Mouse (Mus musculus) hindbrain, embryonic 13.5 days (tissue): ENCODE measurements around the gene Clpb. TPM values are rescaled to one million over a fixed set of nuclear protein-coding genes. Genes with fewer than 3 reads are reported as not detected.
A peak's percentile ranks its signal among the peaks of the same experiment; 100 is the strongest.

Source experiments
- ATAC-seq: fragments of 200-750 bp; cut with Nextera tagmentation; 2 replicates; pipeline ENCODE4 v1.8.0; 2017; ENCODE audit warnings: moderate TSS enrichment; ENCODE audit not compliant: low FRiP score
- H3K27ac ChIP-seq: fragments of 300-500 bp; sonication (generic); 2 replicates; pipeline ENCODE4 v1.5.1; 2015; ENCODE audit warnings: inconsistent platforms, mild to moderate bottlenecking, moderate library complexity
- H3K27me3 ChIP-seq: fragments of 300-500 bp; sonication (generic); 2 replicates; pipeline ENCODE4 v1.6.1; 2015; ENCODE audit warnings: mild to moderate bottlenecking, inconsistent platforms
- H3K36me3 ChIP-seq: fragments of 300-500 bp; sonication (generic); 2 replicates; pipeline ENCODE4 v1.6.1; 2015; ENCODE audit warnings: mild to moderate bottlenecking, inconsistent platforms
- H3K4me1 ChIP-seq: fragments of 300-500 bp; sonication (generic); replicated peaks from 2 replicates; pipeline ENCODE4 v1.6.1; 2015; ENCODE audit warnings: inconsistent platforms
- H3K4me2 ChIP-seq: fragments of 300-500 bp; sonication (generic); 2 replicates; pipeline ENCODE4 v1.6.1; 2015; ENCODE audit warnings: inconsistent platforms, mild to moderate bottlenecking, moderate library complexity
- H3K4me3 ChIP-seq: fragments of 300-500 bp; sonication (generic); 2 replicates; pipeline ENCODE4 v1.5.1; 2015; ENCODE audit warnings: mild to moderate bottlenecking, inconsistent platforms
- H3K9ac ChIP-seq: fragments of 300-500 bp; sonication (generic); 2 replicates; pipeline ENCODE4 v1.6.1; 2015; ENCODE audit warnings: mild to moderate bottlenecking, inconsistent platforms
- H3K9me3 ChIP-seq: fragments of 300-500 bp; sonication (generic); 2 replicates; pipeline ENCODE4 v1.6.1; 2016; ENCODE audit warnings: inconsistent platforms
- WGBS: fragments of 180-500 bp; shearing (Covaris S2); methylation state at CpG from one replicate; pipeline ENCODE4 v1.1.7; 2015; 5-methylcytosine and 5-hydroxymethylcytosine counted together
- polyA plus RNA-seq: library from polyadenylated mRNA; unstranded; fragments of >200 nt; fragmentation: Nextera tagmentation; extraction: Ambion mirVana; gene quantifications from 2 replicates; pipeline ENCODE4 v1.2.1, GENCODE M21; 2015

Clpb gene
- polyA plus RNA-seq, 1 experiment from 2014 or later = 34.6 TPM

GRCm38 (mm10) chr7:101772687-101773086, 109.3 kb downstream of the Clpb start:
- no peaks in the 10 kb centered on the region for H3K9me3 ChIP-seq
- no peak overlapping the region for H3K4me3 ChIP-seq
- H3K4me2 ChIP-seq = no peak overlapping the region
- H3K9ac ChIP-seq = no peak overlapping the region
- ATAC-seq = peak; percentile 68
- 40% methylated on average over 8 of the region's 8 CpGs for WGBS
- no peak overlapping the region for H3K27ac ChIP-seq
- H3K27me3 ChIP-seq = no peaks in the 10 kb centered on the region
- peaks cover 3% of the 10 kb centered on the region for H3K36me3 ChIP-seq
- H3K4me1 ChIP-seq = peaks cover 43% of the 10 kb centered on the region

- H3K36me3 ChIP-seq = peaks cover 29% of the 10 kb centered on the region
- no peaks in the 10 kb centered on the region for H3K27me3 ChIP-seq
- no peak overlapping the region for H3K4me3 ChIP-seq
- ATAC-seq = no peak
- H3K4me1 ChIP-seq = peaks cover 18% of the 10 kb centered on the region
- no peak overlapping the region for H3K4me2 ChIP-seq
- WGBS = 96% methylated on average over 1 of the region's 1 CpGs
- H3K27ac ChIP-seq = no peak overlapping the region
- no peak overlapping the region for H3K9ac ChIP-seq
- no peaks in the 10 kb centered on the region for H3K9me3 ChIP-seq
Observed at GRCm38 (mm10) chr7:101777053-101777452, 113.6 kb downstream of the Clpb start.

GRCm38 (mm10) chr7:101817861-101818401, 154.5 kb downstream of the Clpb start, which contains the start of gene Phox2a:
Phox2a (plus strand) TSS chr7:101818313.
- peak; percentile 34; the same call in 1 of the 2 replicates for ATAC-seq
- Histone ChIP-seq H3K36me3 (no peaks in the 10 kb centered on the region), H3K9ac (peak within 1 kb of the TSS; percentile 49; the same call in 1 of the 2 replicates), H3K27me3 (peaks cover 79% of the 10 kb centered on the region), H3K4me1 (peaks cover 32% of the 10 kb centered on the region), H3K4me2 (peak within 1 kb of the TSS; percentile 42), H3K27ac (no peak within 1 kb of the TSS), H3K4me3 (peak within 1 kb of the TSS; percentile 22), H3K9me3 (no peaks in the 10 kb centered on the region)
- WGBS = 1% methylated on average over 38 of the region's 45 CpGs

GRCm38 (mm10) chr7:101820295-101821030, 157.0 kb downstream of the Clpb start:
- H3K27me3 ChIP-seq = peaks cover 87% of the 10 kb centered on the region
- H3K4me2 ChIP-seq = peak overlapping the region; percentile 70
- 3% methylated on average over 35 of the region's 35 CpGs for WGBS
- peaks cover 35% of the 10 kb centered on the region for H3K4me1 ChIP-seq
- ATAC-seq = no peak
- H3K9ac ChIP-seq = peak overlapping the region; percentile 46; the same call in 1 of the 2 replicates
- H3K9me3 ChIP-seq = no peaks in the 10 kb centered on the region
- H3K27ac ChIP-seq = no peak overlapping the region
- H3K36me3 ChIP-seq = 0 out of 2 replicates have a peak, but pooled peaks cover 9% of the 10 kb centered on the region
- H3K4me3 ChIP-seq = peak overlapping the region; percentile 43

- H3K4me2 ChIP-seq = peak overlapping the region; percentile 70
- ATAC-seq = peak; percentile 46
Observed at GRCm38 (mm10) chr7:101821571-101822501, 158.4 kb downstream of the Clpb start.

GRCm38 (mm10) chr7:101822836-101823757, 159.7 kb downstream of the Clpb start:
- no peaks in the 10 kb centered on the region for H3K9me3 ChIP-seq
- H3K9ac ChIP-seq = no peak overlapping the region
- no peak overlapping the region for H3K27ac ChIP-seq
- H3K27me3 ChIP-seq = peaks cover 64% of the 10 kb centered on the region
- peaks cover 33% of the 10 kb centered on the region for H3K36me3 ChIP-seq
- peaks cover 27% of the 10 kb centered on the region for H3K4me1 ChIP-seq
- H3K4me2 ChIP-seq = 0 out of 2 replicates have a peak overlapping the region, but pooled peaks have one; percentile 1
- ATAC-seq = peak; percentile 22; the same call in 1 of the 2 replicates
- no peak overlapping the region for H3K4me3 ChIP-seq
- 33% methylated on average over 31 of the region's 32 CpGs for WGBS

More at GRCm38 (mm10) chr7:101821571-101822501, 158.4 kb downstream of the Clpb start:
- Histone ChIP-seq H3K4me1 (peaks cover 35% of the 10 kb centered on the region), H3K36me3 (peaks cover 21% of the 10 kb centered on the region), H3K27ac (0 out of 2 replicates have a peak overlapping the region, but pooled peaks have one; percentile 12), H3K27me3 (peaks cover 76% of the 10 kb centered on the region), H3K9ac (peak overlapping the region; percentile 70), H3K4me3 (peak overlapping the region; percentile 43), H3K9me3 (no peaks in the 10 kb centered on the region)
- under 1% methylated on average over 70 of the region's 71 CpGs for WGBS

GRCm38 (mm10) chr7:101823758-101824630, 160.6 kb downstream of the Clpb start:
- Histone ChIP-seq H3K4me1 (peaks cover 22% of the 10 kb centered on the region), H3K9ac (no peak overlapping the region), H3K27me3 (peaks cover 55% of the 10 kb centered on the region), H3K9me3 (no peaks in the 10 kb centered on the region), H3K4me3 (no peak overlapping the region), H3K27ac (no peak overlapping the region), H3K4me2 (no peak overlapping the region), H3K36me3 (peaks cover 42% of the 10 kb centered on the region)
- WGBS = 90% methylated on average over 18 of the region's 18 CpGs
- peak; percentile 15; the same call in 1 of the 2 replicates for ATAC-seq

GRCm38 (mm10) chr7:101830373-101830772, 166.9 kb downstream of the Clpb start:
- Histone ChIP-seq H3K36me3 (peaks cover 68% of the 10 kb centered on the region), H3K27ac (no peak overlapping the region), H3K4me3 (no peak overlapping the region), H3K9ac (no peak overlapping the region), H3K27me3 (no peaks in the 10 kb centered on the region), H3K4me1 (peaks cover 20% of the 10 kb centered on the region), H3K4me2 (no peak overlapping the region), H3K9me3 (no peaks in the 10 kb centered on the region)
- WGBS = 94% methylated on average over 3 of the region's 3 CpGs
- no peak for ATAC-seq

GRCm38 (mm10) chr7:101831437-101831836, 168.0 kb downstream of the Clpb start:
- H3K27me3 ChIP-seq = peaks cover under 1% of the 10 kb centered on the region; the same call in 1 of the 2 replicates
- ATAC-seq = no peak
- H3K27ac ChIP-seq = no peak overlapping the region
- H3K36me3 ChIP-seq = peaks cover 59% of the 10 kb centered on the region
- WGBS = 94% methylated on average over 8 of the region's 8 CpGs
- H3K4me2 ChIP-seq = no peak overlapping the region
- H3K4me3 ChIP-seq = no peak overlapping the region
- H3K9me3 ChIP-seq = no peaks in the 10 kb centered on the region
- H3K9ac ChIP-seq = no peak overlapping the region
- H3K4me1 ChIP-seq = peaks cover 30% of the 10 kb centered on the region

GRCm38 (mm10) chr7:101832372-101832771, 168.9 kb downstream of the Clpb start:
- H3K27ac ChIP-seq = no peak overlapping the region
- H3K4me3 ChIP-seq = no peak overlapping the region
- ATAC-seq = no peak
- H3K27me3 ChIP-seq = peaks cover 9% of the 10 kb centered on the region; the same call in 1 of the 2 replicates
- peaks cover 39% of the 10 kb centered on the region for H3K4me1 ChIP-seq
- peaks cover 51% of the 10 kb centered on the region for H3K36me3 ChIP-seq
- no peak overlapping the region for H3K4me2 ChIP-seq
- no peaks in the 10 kb centered on the region for H3K9me3 ChIP-seq
- 96% methylated on average over 4 of the region's 4 CpGs for WGBS
- no peak overlapping the region for H3K9ac ChIP-seq
